Mouse (Mus musculus) cerebellum, postnatal 14 days (tissue): ENCODE data around the gene Slc25a24.

Experiments used
- DNase-seq, 2 experiments: peaks; one replicate each; pipeline ENCODE4 v3.0.0; 2021; ENCODE audit warnings: mixed read lengths in 2 of 2

Slc25a24 gene

GRCm38 (mm10) chr3:109122641-109123530, at the start of gene Slc25a24:
Gene Slc25a24, plus strand, starts transcription at chr3:109123149.
- DNase-seq = peak; percentile 52 to 59

- DNase-seq = no peak
These were observed 42.8 kb upstream of the Slc25a24 start, which contains the start of gene Slc25a54 for GRCm38 (mm10) chr3:109080169-109080568. Gene Slc25a54, plus strand, starts transcription at chr3:109080469.

- no peak for DNase-seq
These were observed 38.5 kb upstream of the Slc25a24 start for GRCm38 (mm10) chr3:109084418-109084817.

- no peak for DNase-seq
These were observed 34.5 kb upstream of the Slc25a24 start for GRCm38 (mm10) chr3:109088460-109088859.

GRCm38 (mm10) chr3:109104702-109105101, 18.2 kb upstream of the Slc25a24 start:
- DNase-seq = no peak

GRCm38 (mm10) chr3:109117136-109117535, 5.8 kb upstream of the Slc25a24 start:
- no peak for DNase-seq

- no peak for DNase-seq
These were observed 3.4 kb upstream of the Slc25a24 start for GRCm38 (mm10) chr3:109119562-109119961.

GRCm38 (mm10) chr3:109119973-109120372, 3.0 kb upstream of the Slc25a24 start:
- DNase-seq = no peak

- peak in 1 of 2 experiments; percentile 8 for DNase-seq
These were observed 607 bp downstream of the Slc25a24 start for GRCm38 (mm10) chr3:109123531-109123981.

GRCm38 (mm10) chr3:109124091-109124490, 1.1 kb downstream of the Slc25a24 start:
- DNase-seq = no peak

GRCm38 (mm10) chr3:109125531-109125930, 2.6 kb downstream of the Slc25a24 start:
- no peak for DNase-seq

GRCm38 (mm10) chr3:109129768-109130167, 6.8 kb downstream of the Slc25a24 start:
- DNase-seq = no peak

GRCm38 (mm10) chr3:109132966-109133365, 10.0 kb downstream of the Slc25a24 start:
- DNase-seq = no peak

- no peak for DNase-seq
These were observed 11.1 kb downstream of the Slc25a24 start for GRCm38 (mm10) chr3:109134036-109134435.

- no peak for DNase-seq
These were observed 12.4 kb downstream of the Slc25a24 start for GRCm38 (mm10) chr3:109135352-109135751.

- DNase-seq = peak; percentile 56 to 63
These were observed 29.6 kb downstream of the Slc25a24 start for GRCm38 (mm10) chr3:109152561-109152960.

- no peak for DNase-seq
These were observed 30.5 kb downstream of the Slc25a24 start for GRCm38 (mm10) chr3:109153410-109153809.

GRCm38 (mm10) chr3:109155926-109156669, 33.1 kb downstream of the Slc25a24 start:
- DNase-seq = no peak

- no peak for DNase-seq
These were observed 34.5 kb downstream of the Slc25a24 start for GRCm38 (mm10) chr3:109157481-109157880.

- DNase-seq = no peak
These were observed 41.1 kb downstream of the Slc25a24 start for GRCm38 (mm10) chr3:109164088-109164487.

GRCm38 (mm10) chr3:109164644-109165043, 41.7 kb downstream of the Slc25a24 start:
- DNase-seq = no peak

- DNase-seq = no peak
These were observed 42.4 kb downstream of the Slc25a24 start for GRCm38 (mm10) chr3:109165214-109165829.

- DNase-seq = no peak
These were observed 46.2 kb downstream of the Slc25a24 start for GRCm38 (mm10) chr3:109169121-109169520.
